Mouse (Mus musculus) liver, embryonic 14.5 days (tissue): ENCODE results near the gene Itgbl1. TPM values are rescaled to one million over a fixed set of nuclear protein-coding genes. Genes with fewer than 3 reads are reported as not detected.

ENCODE experiments used
- ATAC-seq: fragments of 200-750 bp; cut with Nextera tagmentation; 2 replicates; pipeline ENCODE4 v1.8.0; 2017; ENCODE audit warnings: moderate number of reproducible peaks, mild to moderate bottlenecking, moderate library complexity; ENCODE audit not compliant: insufficient read depth
- DNase-seq, 3 experiments: peaks; one replicate each; pipeline ENCODE4 v3.0.0-alpha.2; 2012 to 2013; ENCODE audit warnings: low read depth in 3 of 3, low spot score in 3 of 3
- H3K27ac ChIP-seq: fragments of 300-500 bp; sonication (generic); 2 replicates; pipeline ENCODE4 v1.5.1; 2014; ENCODE audit warnings: moderate library complexity, mild to moderate bottlenecking, control low read depth, inconsistent platforms
- H3K27me3 ChIP-seq: fragments of 300-500 bp; sonication (generic); 2 replicates; pipeline ENCODE4 v1.6.1; 2014; ENCODE audit warnings: mild to moderate bottlenecking, low read length, moderate library complexity; ENCODE audit not compliant: control insufficient read depth, insufficient read depth
- H3K36me3 ChIP-seq: fragments of 300-500 bp; sonication (generic); replicated peaks from 2 replicates; pipeline ENCODE4 v1.6.1; 2014; ENCODE audit warnings: low read depth; ENCODE audit not compliant: control insufficient read depth, insufficient read depth
- H3K4me1 ChIP-seq, 2 experiments: fragments of 200-500 bp in 1 of 2; fragments of 300-500 bp in 1 of 2; sonication (generic) in 1 of 2; replicated peaks; 2 replicates each; pipeline ENCODE4 v1.6.1; 2012 to 2014; ENCODE audit warnings: antibody characterized with exemption in 1 of 2, inconsistent platforms in 1 of 2, low read length in 1 of 2; ENCODE audit not compliant: control insufficient read depth in 2 of 2, insufficient read depth in 2 of 2
- H3K4me2 ChIP-seq: fragments of 300-500 bp; sonication (generic); 2 replicates; pipeline ENCODE4 v1.6.1; 2014; ENCODE audit warnings: low read depth, mild to moderate bottlenecking, control low read depth, moderate library complexity
- H3K4me3 ChIP-seq, 2 experiments: fragments of 200-500 bp in 1 of 2; fragments of 300-500 bp in 1 of 2; sonication (generic) in 1 of 2; 2 replicates each; pipeline ENCODE4 v1.5.1; 2012 to 2014; ENCODE audit warnings: low read depth in 2 of 2, low read length in 2 of 2, mild to moderate bottlenecking in 2 of 2, control low read depth in 1 of 2, inconsistent platforms in 1 of 2, moderate library complexity in 1 of 2; ENCODE audit not compliant: insufficient read depth in 1 of 2
- H3K9ac ChIP-seq: fragments of 300-500 bp; sonication (generic); replicated peaks from 2 replicates; pipeline ENCODE4 v1.6.1; 2014; ENCODE audit warnings: mild to moderate bottlenecking, control low read depth, moderate library complexity
- H3K9me3 ChIP-seq: fragments of 300-500 bp; sonication (generic); 2 replicates; pipeline ENCODE4 v1.6.1; 2016; ENCODE audit warnings: low read length, mixed read lengths; ENCODE audit not compliant: control insufficient read depth
- CTCF ChIP-seq: IDR thresholded peaks from 2 replicates; pipeline ENCODE4 v1.5.1; 2016; ENCODE audit warnings: antibody characterized with exemption, low read depth, control low read depth
- EP300 ChIP-seq: IDR thresholded peaks from 2 replicates; pipeline ENCODE4 v1.6.1; 2016; ENCODE audit warnings: antibody characterized with exemption, low read depth
- WGBS: fragments of 180-500 bp; shearing (Covaris S2); extraction: QIAGEN DNeasy Blood & Tissue Kit; methylation state at CpG from one replicate; pipeline ENCODE4 v1.1.7; 2014; ENCODE audit not compliant: insufficient replicate concordance; 5-methylcytosine and 5-hydroxymethylcytosine counted together
- polyA plus RNA-seq, 2 experiments: library from polyadenylated mRNA; depleted of rRNA in 1 of 2; stranded (reverse) in 1 of 2; unstranded in 1 of 2; fragments of >200 nt; fragmentation: Nextera tagmentation in 1 of 2; extraction: Ambion mirVana in 1 of 2; gene quantifications; 2 replicates each; pipeline versions ENCODE4 v1.2.1 to v1.2.3; 2012 to 2014

The Itgbl1 gene
- polyA plus RNA-seq, 2 experiments = 0.01 TPM; not detected in 1

DNA sequence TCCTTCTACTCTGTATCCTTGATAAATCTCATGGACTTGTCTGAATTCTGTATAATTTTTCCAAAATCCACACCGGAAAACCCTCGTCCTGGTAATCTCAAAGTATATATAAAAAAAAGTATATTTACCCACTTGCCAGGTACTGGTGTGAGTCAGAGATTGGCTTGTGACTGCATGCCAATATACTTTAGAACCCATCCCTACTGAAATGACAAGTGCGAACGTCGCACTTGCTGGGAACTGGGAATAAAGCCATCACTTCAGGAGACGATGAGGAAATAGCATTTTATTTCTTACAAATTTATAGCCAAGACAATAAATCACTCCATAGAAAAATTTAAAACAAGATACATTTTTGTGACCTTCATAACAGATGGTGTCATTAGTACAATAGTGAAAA, 308.2 kb downstream of the Itgbl1 start:
- H3K36me3 ChIP-seq = no peaks in the 10 kb centered on the region
- DNase-seq = no peak
- TF ChIP-seq CTCF (no peak), EP300 (no peak)
- no peaks in the 10 kb centered on the region for H3K4me1 ChIP-seq
- H3K27ac ChIP-seq = no peak overlapping the region
- 75% methylated on average over 6 of the region's 6 CpGs for WGBS
- no peaks in the 10 kb centered on the region for H3K9me3 ChIP-seq
- H3K4me2 ChIP-seq = no peak overlapping the region
- no peak overlapping the region for H3K4me3 ChIP-seq
- H3K27me3 ChIP-seq = no peaks in the 10 kb centered on the region
- ATAC-seq = no peak
- no peak overlapping the region for H3K9ac ChIP-seq

- Histone ChIP-seq H3K9ac (no peak overlapping the region), H3K27ac (no peak overlapping the region), H3K9me3 (no peaks in the 10 kb centered on the region), H3K4me1 (no peaks in the 10 kb centered on the region), H3K27me3 (no peaks in the 10 kb centered on the region), H3K4me3 (no peak overlapping the region), H3K4me2 (no peak overlapping the region), H3K36me3 (no peaks in the 10 kb centered on the region)
- ATAC-seq (no peak), DNase-seq (no peak)
- WGBS = 48% methylated on average over 2 of the region's 2 CpGs
- TF ChIP-seq CTCF (no peak), EP300 (no peak)
Observed at GRCm38 (mm10) chr14:123990591-123991195, 330.9 kb downstream of the Itgbl1 start.

Other genes starting within 250 kb of the Itgbl1 start
- under 0.01 TPM in 1 of 2 replicates, not detected in the other for gene Nalcn, start 32.8 kb upstream of the Itgbl1 start, polyA plus RNA-seq (2012; rRNA removed)
- gene Nalcn, start 32.8 kb upstream of the Itgbl1 start, polyA plus RNA-seq (2014; fragmentation: Nextera tagmentation; extraction: Ambion mirVana) = not detected in 2 replicates